Comparison of ENCODE assay signal across 8 mouse cellular contexts in genomic region chr9:28084273-28084726, GRCm38 (mm10).
DNase-seq lines count a peak whose midpoint lies in the region; ATAC-seq lines count a peak whose summit lies in the region.

No protein-coding gene starts in this region.

- ATAC-seq in heart, embryonic 16.5 days (replicated peaks; ENCODE audit: extremely low read depth, insufficient read depth, low FRiP score): peak; percentile 65
- peak; percentile 66 for ATAC-seq in forebrain, embryonic 11.5 days (replicated peaks; ENCODE audit: low FRiP score)
- no peak for ATAC-seq in activated CD4-positive, CD25-positive, alpha-beta regulatory T cell, adult 4 months

- no peak overlapping the region for H3K9ac ChIP-seq in heart, embryonic 16.5 days (ENCODE audit: low read length)
- H3K9ac ChIP-seq in forebrain, embryonic 11.5 days (ENCODE audit: low read length): no peak overlapping the region

- H3K27ac ChIP-seq in heart, embryonic 16.5 days (ENCODE audit: low read length): no peak overlapping the region
- peak overlapping the region; percentile 18; the same call in 1 of the 2 replicates for H3K27ac ChIP-seq in forebrain, embryonic 11.5 days (ENCODE audit: low read depth, low read length)

- no peaks in the 10 kb centered on the region for H3K9me3 ChIP-seq in heart, embryonic 16.5 days (replicated peaks; ENCODE audit: control insufficient read depth, low read length)
- no peaks in the 10 kb centered on the region for H3K9me3 ChIP-seq in forebrain, embryonic 11.5 days (ENCODE audit: control insufficient read depth, low read length)

- 14% methylated on average over 2 of the region's 2 CpGs for WGBS in heart, embryonic 16.5 days
- 5% methylated on average over 2 of the region's 2 CpGs for WGBS in forebrain, embryonic 11.5 days

- no peak for DNase-seq in heart, adult 11 months
- DNase-seq in Muller cell, postnatal 12 days (ENCODE audit: inconsistent ontology term): peak; percentile 40
- DNase-seq in forebrain, embryonic 11.5 days (ENCODE audit: low spot score): peak; percentile 53
- peak; percentile 6 for DNase-seq in lung, postnatal 36 days
- no peak for DNase-seq in B cell, adult 2 months
- no peak for DNase-seq in ovary, postnatal 36 days (ENCODE audit: low spot score)

- no peaks in the 10 kb centered on the region for H3K36me3 ChIP-seq in heart, embryonic 16.5 days (ENCODE audit: control insufficient read depth, insufficient read depth)
- no peaks in the 10 kb centered on the region for H3K36me3 ChIP-seq in forebrain, embryonic 11.5 days (ENCODE audit: control insufficient read depth, insufficient read depth, low read length)

- H3K4me2 ChIP-seq in heart, embryonic 16.5 days (ENCODE audit: low read depth, low read length): no peak overlapping the region
- H3K4me2 ChIP-seq in forebrain, embryonic 11.5 days (ENCODE audit: low read depth, low read length, severe bottlenecking): no peak overlapping the region

- no peak overlapping the region for H3K4me3 ChIP-seq in heart, embryonic 16.5 days (ENCODE audit: low read length)
- no peak overlapping the region for H3K4me3 ChIP-seq in forebrain, embryonic 11.5 days (ENCODE audit: low read depth, low read length)

- peaks cover 5% of the 10 kb centered on the region; the same call in 1 of the 2 replicates for H3K4me1 ChIP-seq in heart, embryonic 16.5 days (ENCODE audit: control insufficient read depth, insufficient read depth, low read length)
- peaks cover 12% of the 10 kb centered on the region; the same call in 1 of the 2 replicates for H3K4me1 ChIP-seq in forebrain, embryonic 11.5 days (replicated peaks; ENCODE audit: control insufficient read depth, insufficient read depth, low read length)

- H3K27me3 ChIP-seq in heart, embryonic 16.5 days (ENCODE audit: control insufficient read depth, insufficient read depth, low read length): no peaks in the 10 kb centered on the region
- no peaks in the 10 kb centered on the region for H3K27me3 ChIP-seq in forebrain, embryonic 11.5 days (ENCODE audit: control insufficient read depth, insufficient read depth, low read length)

Comparison
In these comparisons a context has a peak if more than half of its experiments do, and no peak if none do; other contexts are left out.
1. DNase-seq: peak in Muller cell, postnatal 12 days (single experiment), forebrain, embryonic 11.5 days (single experiment) and lung, postnatal 36 days (single experiment); none in heart, adult 11 months (single experiment), B cell, adult 2 months (0 of 2) and ovary, postnatal 36 days (single experiment).